Mouse (Mus musculus): ENCODE results near the gene Defb5. TPM values are rescaled to one million over a fixed set of nuclear protein-coding genes. Genes with fewer than 3 reads are reported as not detected.
"Not testable (repeated sequence)": the region's sequence is repeated elsewhere in the genome, so short reads cannot be mapped to it uniquely, and the experiment has no call there.

Gene Defb5
- not detected for total RNA-seq (2021)
- long read RNA-seq, experiment 1, result 0 reads
- long read RNA-seq, experiment 2, result 0 reads

DNA sequence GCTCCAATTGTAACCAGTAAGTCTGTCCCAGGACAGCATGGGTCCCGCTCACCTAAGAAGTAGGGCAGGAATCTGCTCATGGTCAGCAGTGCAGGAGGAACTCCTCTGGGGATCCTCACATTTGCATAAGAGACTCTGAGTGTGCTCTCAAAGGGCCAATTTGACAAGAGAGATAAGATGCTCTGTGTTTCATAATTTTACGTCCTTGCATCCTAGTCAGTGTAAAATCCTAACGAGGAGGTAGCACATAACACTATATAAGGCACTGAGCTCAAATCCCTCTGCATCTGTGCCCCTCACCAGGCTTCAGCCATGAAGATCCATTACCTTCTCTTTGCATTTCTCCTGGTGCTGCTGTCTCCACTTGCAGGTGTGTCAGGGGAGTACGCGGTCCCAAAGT is at the start of gene Defb5:
Gene Defb5, plus strand, starts transcription at position 301 of the 400 bp plus-strand sequence.
- no peak for DNase-seq (ENCODE audit: low spot score in 2 of 2)

DNA sequence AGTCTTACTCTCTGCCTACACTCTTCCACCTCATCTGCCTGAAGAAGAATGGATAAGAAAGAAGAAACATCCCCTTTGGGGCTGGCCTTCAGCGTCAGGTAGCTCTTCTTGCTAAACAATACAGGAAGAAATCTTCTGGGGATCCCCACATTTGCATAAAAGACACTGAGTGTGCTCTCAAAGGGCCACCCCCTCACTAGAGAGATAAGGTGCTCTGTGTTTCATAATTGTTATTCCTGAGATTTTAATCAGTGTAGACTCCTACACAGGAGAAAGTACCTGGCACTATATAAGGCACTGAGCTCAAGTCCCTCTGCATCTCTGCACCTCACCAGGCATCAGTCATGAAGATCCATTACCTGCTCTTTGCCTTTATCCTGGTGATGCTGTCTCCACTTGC is 22.2 kb upstream of the Defb5 start, which contains the start of gene Defb6:
Gene Defb6, plus strand, starts transcription at position 318 of the 400 bp plus-strand sequence.
- no peak for DNase-seq (ENCODE audit: low spot score in 2 of 2)

DNA sequence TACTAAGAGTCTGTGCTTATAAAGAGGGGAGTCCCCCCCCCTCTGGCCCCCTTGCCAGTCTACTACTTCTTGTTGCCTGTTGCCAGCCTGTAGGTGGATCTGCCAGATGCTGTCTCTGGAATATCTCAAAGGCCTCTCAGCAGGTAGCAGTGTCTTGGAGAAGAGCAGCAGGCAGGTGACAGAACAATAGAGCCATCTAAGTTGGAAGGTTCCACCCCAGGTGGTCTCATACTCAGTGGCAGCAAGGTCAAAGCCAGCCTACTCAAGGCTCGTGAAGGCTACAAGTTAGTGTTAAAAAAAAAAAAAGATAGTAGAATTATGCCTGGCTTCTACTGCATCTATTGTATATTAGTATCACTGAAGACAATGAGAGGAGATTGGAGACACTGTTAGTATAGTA is 9.3 kb upstream of the Defb5 start:
- DNase-seq (ENCODE audit: low spot score in 2 of 2), result no peak

DNA sequence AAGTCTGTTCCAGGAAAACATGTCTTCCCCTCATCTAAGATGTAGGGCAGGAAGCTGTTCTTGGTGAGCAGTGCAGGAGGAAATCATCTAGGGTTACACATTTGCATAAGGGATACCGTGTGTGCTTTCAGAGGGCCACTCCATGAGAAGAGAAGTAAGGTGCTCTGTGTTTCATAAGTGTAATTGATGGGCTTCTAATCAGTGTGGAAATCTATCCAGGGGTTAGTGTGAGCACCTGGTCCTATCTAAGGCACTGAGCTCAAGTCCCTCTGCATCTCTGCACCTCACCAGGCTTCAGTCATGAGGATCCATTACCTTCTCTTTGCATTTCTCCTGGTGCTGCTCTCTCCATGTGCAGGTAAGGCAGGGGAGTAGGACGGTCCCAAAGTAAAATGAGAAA is 7.8 kb upstream of the Defb5 start, which contains the start of gene Defb46:
Gene Defb46, plus strand, starts transcription at position 301 of the 400 bp plus-strand sequence.
- no peak for DNase-seq (ENCODE audit: low spot score in 2 of 2)

DNA sequence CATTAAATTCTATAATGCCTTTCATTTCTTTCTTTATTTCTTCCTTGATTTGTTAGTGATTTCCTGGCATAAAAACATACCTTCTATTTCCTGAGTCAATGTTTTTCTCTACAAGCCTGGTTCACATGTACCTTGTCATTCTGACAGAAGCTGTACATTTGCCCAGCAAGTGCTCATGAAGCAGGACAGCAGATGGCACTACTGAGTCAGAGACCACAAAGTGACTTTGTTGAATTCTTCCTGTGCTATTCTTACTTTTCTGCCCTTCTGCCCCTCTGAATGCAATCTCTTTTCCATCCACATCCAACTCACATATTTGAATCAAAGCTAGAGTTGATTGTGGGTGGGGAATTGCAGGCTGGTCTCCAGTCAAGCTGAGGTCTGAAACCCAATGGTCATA is 10.8 kb downstream of the Defb5 start:
- no peak for DNase-seq (ENCODE audit: low spot score in 2 of 2)

DNA sequence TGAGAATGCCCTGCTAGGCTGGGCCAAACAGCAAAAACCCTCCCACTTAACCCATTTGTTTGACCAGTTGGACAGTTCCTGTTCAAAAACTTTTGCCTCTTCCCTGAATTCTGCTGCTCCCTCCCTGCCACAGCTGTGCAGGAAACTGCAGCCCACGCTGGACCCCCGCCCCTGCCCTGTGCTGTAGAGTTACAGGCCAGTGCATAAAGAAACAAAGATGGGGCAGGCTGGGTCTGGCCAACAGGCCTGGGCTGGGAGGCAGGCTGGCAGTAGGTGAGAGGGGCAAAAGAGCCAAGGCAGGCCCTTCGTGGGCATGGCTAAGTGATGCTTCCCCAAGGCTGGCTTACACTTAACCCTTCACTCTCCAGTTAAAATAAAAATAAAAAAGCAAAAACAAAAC is 12.3 kb downstream of the Defb5 start:
- DNase-seq (ENCODE audit: low spot score in 2 of 2), result no peak

DNA sequence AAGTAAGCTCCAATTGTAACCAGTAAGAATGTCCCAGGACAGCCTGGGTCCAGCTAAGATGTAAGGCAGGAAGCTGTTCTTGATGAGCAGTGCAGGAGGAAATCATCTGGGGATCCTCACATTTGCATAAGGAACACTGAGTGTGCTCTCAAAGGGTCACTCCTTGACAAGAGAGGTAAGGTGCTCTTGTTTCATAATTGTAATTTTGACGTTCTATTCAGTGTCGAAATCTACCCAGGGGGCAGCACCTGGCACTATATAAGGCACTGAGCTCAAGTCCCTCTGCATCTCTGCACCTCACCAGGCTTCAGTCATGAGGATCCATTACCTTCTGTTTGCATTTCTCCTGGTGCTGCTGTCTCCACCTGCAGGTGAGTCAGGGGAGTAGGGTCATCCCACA is 45.7 kb downstream of the Defb5 start, which contains the start of gene Defb3:
Gene Defb3, plus strand, starts transcription at position 301 of the 400 bp plus-strand sequence.
- not testable (repeated sequence) for DNase-seq (ENCODE audit: low spot score in 2 of 2)

DNA sequence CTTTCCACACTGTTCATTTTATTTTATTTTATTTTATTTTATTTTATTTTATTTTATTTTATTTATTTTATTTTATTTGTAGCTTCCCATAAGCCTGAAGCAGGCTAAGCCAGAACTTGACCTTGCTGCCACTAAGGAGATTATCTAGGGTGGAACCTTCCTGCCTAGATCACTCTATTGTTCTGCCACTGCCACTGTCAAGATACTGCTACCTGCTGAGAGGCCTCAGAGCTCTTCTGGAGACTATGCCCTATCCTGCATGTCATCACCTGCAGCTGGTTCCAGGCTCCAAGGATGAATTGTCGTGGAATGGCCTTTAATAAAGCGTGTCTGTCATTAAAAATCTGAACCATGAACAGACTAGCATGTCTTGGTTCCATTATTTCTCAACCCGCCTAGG is 51.0 kb downstream of the Defb5 start:
- not testable (repeated sequence) for DNase-seq (ENCODE audit: low spot score in 2 of 2)

Other genes with a start within 250 kb of the Defb5 start
- gene Defb38, start 221.0 kb upstream of the Defb5 start, total RNA-seq (2021), result not detected
- gene Defb39, start 182.8 kb upstream of the Defb5 start, total RNA-seq (2021), result not detected
- not detected for gene Defb12, start 132.7 kb upstream of the Defb5 start, total RNA-seq (2021)
- not detected for gene Defb34, start 123.8 kb upstream of the Defb5 start, total RNA-seq (2021)
- gene Gm45826, start 106.8 kb upstream of the Defb5 start, total RNA-seq (2021), result not detected
- not detected for gene Defb14, start 53.2 kb upstream of the Defb5 start, total RNA-seq (2021)
- not detected for gene Defb4, start 48.9 kb upstream of the Defb5 start, total RNA-seq (2021)
- not detected for gene Defb6, start 22.1 kb upstream of the Defb5 start, total RNA-seq (2021)
- gene Defb46, start 7.7 kb upstream of the Defb5 start, total RNA-seq (2021), result not detected
- not detected for gene Defb3, start 45.8 kb downstream of the Defb5 start, total RNA-seq (2021)
- gene Defb8, start 200.0 kb downstream of the Defb5 start, total RNA-seq (2021), result not detected
- gene Defb7, start 247.5 kb downstream of the Defb5 start, total RNA-seq (2021), result not detected

Measured in left cerebral cortex, adult 18-20 months (tissue).